Mouse (Mus musculus): ENCODE data around the gene Txndc12. TPM values are rescaled to one million over a fixed set of nuclear protein-coding genes. Genes with fewer than 3 reads are reported as not detected.

Gene Txndc12
- polyA plus RNA-seq, 1 experiment from 2014 or later, result 52.3 TPM

- H3K4me1 ChIP-seq (replicated peaks; ENCODE audit: control insufficient read depth, insufficient read depth, low read length), result no peaks in the 10 kb centered on the region
- H3K27me3 ChIP-seq (replicated peaks; ENCODE audit: control insufficient read depth, insufficient read depth, low read length), result no peaks in the 10 kb centered on the region
- 82% methylated on average over 6 of the region's 6 CpGs for WGBS
- H3K36me3 ChIP-seq (ENCODE audit: control insufficient read depth, insufficient read depth), result no peaks in the 10 kb centered on the region
- no peak overlapping the region for H3K27ac ChIP-seq (ENCODE audit: low read depth, low read length)
- no peak overlapping the region for H3K9ac ChIP-seq (ENCODE audit: low read depth, low read length)
- H3K4me3 ChIP-seq (ENCODE audit: low read depth, low read length), result no peak overlapping the region
- H3K9me3 ChIP-seq (ENCODE audit: control insufficient read depth), result no peaks in the 10 kb centered on the region
- ATAC-seq, result no peak
- no peak for TF ChIP-seq CTCF (IDR thresholded peaks at IDR 0.05; ENCODE audit: low read depth)
- H3K4me2 ChIP-seq (replicated peaks; ENCODE audit: low read depth), result no peak overlapping the region
These were observed 56.5 kb downstream of the Txndc12 start for GRCm38 (mm10) chr4:108890876-108891275.

- H3K27ac ChIP-seq (ENCODE audit: low read depth, low read length), result no peak overlapping the region
- 88% methylated on average over 7 of the region's 7 CpGs for WGBS
- H3K9ac ChIP-seq (ENCODE audit: low read depth, low read length), result no peak overlapping the region
- H3K36me3 ChIP-seq (ENCODE audit: control insufficient read depth, insufficient read depth), result no peaks in the 10 kb centered on the region
- ATAC-seq, result no peak
- no peaks in the 10 kb centered on the region for H3K27me3 ChIP-seq (replicated peaks; ENCODE audit: control insufficient read depth, insufficient read depth, low read length)
- TF ChIP-seq CTCF (IDR thresholded peaks at IDR 0.05; ENCODE audit: low read depth), result no peak
- no peaks in the 10 kb centered on the region for H3K4me1 ChIP-seq (replicated peaks; ENCODE audit: control insufficient read depth, insufficient read depth, low read length)
- no peaks in the 10 kb centered on the region for H3K9me3 ChIP-seq (ENCODE audit: control insufficient read depth)
- no peak overlapping the region for H3K4me3 ChIP-seq (ENCODE audit: low read depth, low read length)
- H3K4me2 ChIP-seq (replicated peaks; ENCODE audit: low read depth), result no peak overlapping the region
These were observed 66.0 kb downstream of the Txndc12 start for GRCm38 (mm10) chr4:108900421-108900820.

- H3K9me3 ChIP-seq (ENCODE audit: control insufficient read depth), result no peaks in the 10 kb centered on the region
- no peaks in the 10 kb centered on the region for H3K36me3 ChIP-seq (ENCODE audit: control insufficient read depth, insufficient read depth)
- no peaks in the 10 kb centered on the region for H3K27me3 ChIP-seq (replicated peaks; ENCODE audit: control insufficient read depth, insufficient read depth, low read length)
- no peak overlapping the region for H3K9ac ChIP-seq (ENCODE audit: low read depth, low read length)
- H3K4me3 ChIP-seq (ENCODE audit: low read depth, low read length), result no peak overlapping the region
- TF ChIP-seq CTCF (IDR thresholded peaks at IDR 0.05; ENCODE audit: low read depth), result no peak
- WGBS, result 94% methylated on average over 9 of the region's 9 CpGs
- no peak for ATAC-seq
- H3K4me2 ChIP-seq (replicated peaks; ENCODE audit: low read depth), result no peak overlapping the region
- no peak overlapping the region for H3K27ac ChIP-seq (ENCODE audit: low read depth, low read length)
- no peaks in the 10 kb centered on the region for H3K4me1 ChIP-seq (replicated peaks; ENCODE audit: control insufficient read depth, insufficient read depth, low read length)
These were observed 68.5 kb downstream of the Txndc12 start for GRCm38 (mm10) chr4:108902886-108903285.

- Histone ChIP-seq H3K36me3 (ENCODE audit: control insufficient read depth, insufficient read depth) (no peaks in the 10 kb centered on the region), H3K4me1 (replicated peaks; ENCODE audit: control insufficient read depth, insufficient read depth, low read length) (no peaks in the 10 kb centered on the region), H3K27ac (ENCODE audit: low read depth, low read length) (no peak overlapping the region), H3K4me3 (ENCODE audit: low read depth, low read length) (no peak overlapping the region), H3K9me3 (ENCODE audit: control insufficient read depth) (no peaks in the 10 kb centered on the region), H3K4me2 (replicated peaks; ENCODE audit: low read depth) (no peak overlapping the region), H3K9ac (ENCODE audit: low read depth, low read length) (no peak overlapping the region), H3K27me3 (replicated peaks; ENCODE audit: control insufficient read depth, insufficient read depth, low read length) (no peaks in the 10 kb centered on the region)
- TF ChIP-seq CTCF (IDR thresholded peaks at IDR 0.05; ENCODE audit: low read depth), result no peak
- no peak for ATAC-seq
- WGBS, result 92% methylated on average over 9 of the region's 9 CpGs
These were observed 68.9 kb downstream of the Txndc12 start for GRCm38 (mm10) chr4:108903346-108903745.

GRCm38 (mm10) chr4:108904076-108904475 is 69.7 kb downstream of the Txndc12 start:
- Histone ChIP-seq H3K27ac (ENCODE audit: low read depth, low read length) (no peak overlapping the region), H3K27me3 (replicated peaks; ENCODE audit: control insufficient read depth, insufficient read depth, low read length) (no peaks in the 10 kb centered on the region), H3K4me1 (replicated peaks; ENCODE audit: control insufficient read depth, insufficient read depth, low read length) (no peaks in the 10 kb centered on the region), H3K36me3 (ENCODE audit: control insufficient read depth, insufficient read depth) (no peaks in the 10 kb centered on the region), H3K9ac (ENCODE audit: low read depth, low read length) (no peak overlapping the region), H3K9me3 (ENCODE audit: control insufficient read depth) (no peaks in the 10 kb centered on the region), H3K4me2 (replicated peaks; ENCODE audit: low read depth) (no peak overlapping the region), H3K4me3 (ENCODE audit: low read depth, low read length) (no peak overlapping the region)
- ATAC-seq, result no peak
- no peak for TF ChIP-seq CTCF (IDR thresholded peaks at IDR 0.05; ENCODE audit: low read depth)
- WGBS, result 74% methylated on average over 6 of the region's 6 CpGs

DNA sequence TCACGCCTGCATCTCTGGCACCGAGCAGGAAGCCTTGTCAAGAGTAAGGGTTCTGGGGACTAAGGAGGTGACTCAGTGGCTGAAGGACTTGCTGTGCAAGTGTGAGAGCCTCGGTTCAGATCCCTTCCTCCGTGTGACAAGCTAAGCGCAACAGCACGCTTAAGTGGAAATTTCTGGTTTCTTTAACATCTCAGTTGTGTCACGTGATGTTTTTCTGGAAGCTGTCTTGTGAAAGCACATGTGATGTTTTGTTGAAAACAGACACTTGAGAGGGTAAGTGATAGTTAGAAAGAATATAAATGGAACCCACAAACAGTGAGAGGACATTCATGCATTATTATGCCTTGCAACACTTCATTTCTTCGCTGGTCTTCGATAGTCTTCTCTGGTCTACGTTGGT is 70.4 kb downstream of the Txndc12 start:
- no peak for ATAC-seq
- Histone ChIP-seq H3K9ac (ENCODE audit: low read depth, low read length) (no peak overlapping the region), H3K4me1 (replicated peaks; ENCODE audit: control insufficient read depth, insufficient read depth, low read length) (no peaks in the 10 kb centered on the region), H3K9me3 (ENCODE audit: control insufficient read depth) (no peaks in the 10 kb centered on the region), H3K36me3 (ENCODE audit: control insufficient read depth, insufficient read depth) (no peaks in the 10 kb centered on the region), H3K4me2 (replicated peaks; ENCODE audit: low read depth) (no peak overlapping the region), H3K27ac (ENCODE audit: low read depth, low read length) (no peak overlapping the region), H3K4me3 (ENCODE audit: low read depth, low read length) (no peak overlapping the region), H3K27me3 (replicated peaks; ENCODE audit: control insufficient read depth, insufficient read depth, low read length) (no peaks in the 10 kb centered on the region)
- 85% methylated on average over 10 of the region's 10 CpGs for WGBS
- TF ChIP-seq CTCF (IDR thresholded peaks at IDR 0.05; ENCODE audit: low read depth), result no peak

- TF ChIP-seq CTCF (IDR thresholded peaks at IDR 0.05; ENCODE audit: low read depth), result no peak
- ATAC-seq, result no peak
- H3K4me2 ChIP-seq (replicated peaks; ENCODE audit: low read depth), result no peak overlapping the region
- no peak overlapping the region for H3K9ac ChIP-seq (ENCODE audit: low read depth, low read length)
- H3K36me3 ChIP-seq (ENCODE audit: control insufficient read depth, insufficient read depth), result no peaks in the 10 kb centered on the region
- H3K4me3 ChIP-seq (ENCODE audit: low read depth, low read length), result no peak overlapping the region
- 19% methylated on average over 6 of the region's 6 CpGs for WGBS
- H3K9me3 ChIP-seq (ENCODE audit: control insufficient read depth), result no peaks in the 10 kb centered on the region
- H3K4me1 ChIP-seq (replicated peaks; ENCODE audit: control insufficient read depth, insufficient read depth, low read length), result no peaks in the 10 kb centered on the region
- H3K27me3 ChIP-seq (replicated peaks; ENCODE audit: control insufficient read depth, insufficient read depth, low read length), result no peaks in the 10 kb centered on the region
- H3K27ac ChIP-seq (ENCODE audit: low read depth, low read length), result no peak overlapping the region
These were observed 71.5 kb downstream of the Txndc12 start for GRCm38 (mm10) chr4:108905859-108906258.
